Mouse (Mus musculus): ENCODE data around the gene Tbc1d30. TPM values are rescaled to one million over a fixed set of nuclear protein-coding genes. Genes with fewer than 3 reads are reported as not detected.

Tbc1d30 gene
- polyA plus RNA-seq, 1 experiment: not detected

DNA sequence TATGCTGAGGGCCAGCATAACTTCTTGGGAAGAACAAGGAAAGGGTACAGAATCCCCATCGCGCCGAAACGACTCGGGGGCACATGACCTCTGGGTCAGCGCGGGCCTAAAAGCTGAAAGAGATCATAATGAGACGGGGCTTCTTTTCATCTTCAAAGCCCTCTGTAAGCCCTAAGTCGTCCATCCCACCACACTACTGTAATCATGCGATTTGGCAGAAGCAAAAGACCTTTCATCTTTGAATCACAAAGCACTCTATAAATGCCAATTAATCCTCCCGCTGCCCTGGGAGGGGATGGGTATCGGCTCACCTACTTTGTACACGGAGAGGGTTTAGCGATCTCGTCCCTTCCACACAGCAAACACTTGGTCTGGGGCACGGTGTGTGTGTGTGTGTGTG lies 112.5 kb downstream of the Tbc1d30 start:
- H3K4me1 ChIP-seq (ENCODE audit: control insufficient read depth, insufficient read depth, low read length): 0 out of 2 replicates have a peak, but pooled peaks cover 2% of the 10 kb centered on the region
- 49% methylated on average over 16 of the region's 16 CpGs for WGBS
- H3K27ac ChIP-seq (ENCODE audit: insufficient read depth, low read depth, low read length): no peak overlapping the region
- TF ChIP-seq CTCF (IDR thresholded peaks at IDR 0.05; ENCODE audit: insufficient read depth, low read depth, low read length) (no peak), POLR2A (IDR thresholded peaks at IDR 0.05; ENCODE audit: insufficient read depth, low read depth, low read length) (no peak)
- no peak overlapping the region for H3K4me3 ChIP-seq (ENCODE audit: insufficient read depth, low read depth, low read length)

DNA sequence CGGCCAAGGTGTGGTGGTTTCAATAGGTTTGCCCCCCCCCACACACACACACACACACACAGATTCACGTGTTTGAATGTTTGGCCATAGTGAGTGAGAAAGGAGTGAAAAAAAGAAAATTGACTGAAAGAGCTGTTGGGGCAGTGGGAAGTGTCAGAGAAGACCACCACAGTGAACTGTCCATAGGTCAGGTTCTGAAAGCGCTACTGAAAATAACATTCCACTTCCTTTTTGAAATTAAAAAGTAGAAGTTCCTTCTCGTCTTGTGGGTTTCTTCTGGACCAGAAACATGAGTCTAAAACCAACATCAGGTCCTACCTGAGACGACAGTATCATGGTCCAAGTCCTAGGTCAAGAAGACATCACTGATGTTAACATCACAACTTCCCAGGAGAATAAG lies 113.7 kb downstream of the Tbc1d30 start:
- Histone ChIP-seq H3K4me3 (ENCODE audit: insufficient read depth, low read depth, low read length) (no peak overlapping the region), H3K27ac (ENCODE audit: insufficient read depth, low read depth, low read length) (no peak overlapping the region), H3K4me1 (ENCODE audit: control insufficient read depth, insufficient read depth, low read length) (0 out of 2 replicates have a peak, but pooled peaks cover 2% of the 10 kb centered on the region)
- WGBS: 95% methylated on average over 5 of the region's 5 CpGs
- no peak for TF ChIP-seq POLR2A (IDR thresholded peaks at IDR 0.05; ENCODE audit: insufficient read depth, low read depth, low read length)
- no peak for TF ChIP-seq CTCF (IDR thresholded peaks at IDR 0.05; ENCODE audit: insufficient read depth, low read depth, low read length)

DNA sequence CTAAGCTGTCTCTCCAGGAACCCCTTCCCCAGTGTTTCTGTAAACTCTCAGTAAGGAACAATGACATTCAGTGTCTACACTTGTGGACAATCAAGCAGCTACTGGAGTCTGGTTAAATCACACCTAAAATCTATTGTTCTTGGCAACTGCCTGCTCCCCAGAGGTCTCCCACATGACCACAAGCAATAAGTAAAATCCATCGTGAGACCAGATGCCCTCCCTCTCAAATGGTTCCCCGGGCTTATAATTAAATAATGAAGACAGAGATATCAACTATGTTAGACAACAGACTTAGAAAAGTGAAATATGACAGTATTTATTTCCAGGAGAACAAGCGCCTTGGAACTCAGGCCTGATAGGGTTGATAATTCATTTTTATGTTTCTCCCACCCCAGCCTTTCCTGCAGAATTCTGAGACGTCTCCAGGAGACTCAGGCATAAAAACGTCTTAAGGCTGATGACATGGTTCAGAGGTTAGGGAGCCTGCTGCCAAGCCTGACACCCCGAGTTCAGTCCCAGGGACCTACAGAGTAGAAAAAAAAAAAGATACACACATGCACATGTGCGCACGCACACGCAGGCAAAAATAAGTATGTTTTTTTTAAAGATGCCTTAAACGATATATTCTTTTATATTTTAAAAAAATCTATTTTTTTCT lies 115.8 kb downstream of the Tbc1d30 start:
- Histone ChIP-seq H3K4me3 (ENCODE audit: insufficient read depth, low read depth, low read length) (no peak overlapping the region), H3K4me1 (ENCODE audit: control insufficient read depth, insufficient read depth, low read length) (0 out of 2 replicates have a peak, but pooled peaks cover 2% of the 10 kb centered on the region), H3K27ac (ENCODE audit: insufficient read depth, low read depth, low read length) (no peak overlapping the region)
- TF ChIP-seq POLR2A (IDR thresholded peaks at IDR 0.05; ENCODE audit: insufficient read depth, low read depth, low read length): no peak
- no peak for TF ChIP-seq CTCF (IDR thresholded peaks at IDR 0.05; ENCODE audit: insufficient read depth, low read depth, low read length)
- 82% methylated on average over 10 of the region's 10 CpGs for WGBS

- H3K4me1 ChIP-seq (ENCODE audit: control insufficient read depth, insufficient read depth, low read length): 0 out of 2 replicates have a peak, but pooled peaks cover 2% of the 10 kb centered on the region
- no peak overlapping the region for H3K27ac ChIP-seq (ENCODE audit: insufficient read depth, low read depth, low read length)
- 85% methylated on average over 3 of the region's 3 CpGs for WGBS
- H3K4me3 ChIP-seq (ENCODE audit: insufficient read depth, low read depth, low read length): no peak overlapping the region
- no peak for TF ChIP-seq CTCF (IDR thresholded peaks at IDR 0.05; ENCODE audit: insufficient read depth, low read depth, low read length)
- TF ChIP-seq POLR2A (IDR thresholded peaks at IDR 0.05; ENCODE audit: insufficient read depth, low read depth, low read length): no peak
Measured at GRCm38 (mm10) chr10:121234476-121234875, 116.6 kb downstream of the Tbc1d30 start.

GRCm38 (mm10) chr10:121228422-121228953 lies 122.6 kb downstream of the Tbc1d30 start:
- TF ChIP-seq POLR2A (IDR thresholded peaks at IDR 0.05; ENCODE audit: insufficient read depth, low read depth, low read length): no peak
- no peak for TF ChIP-seq CTCF (IDR thresholded peaks at IDR 0.05; ENCODE audit: insufficient read depth, low read depth, low read length)
- Histone ChIP-seq H3K4me1 (ENCODE audit: control insufficient read depth, insufficient read depth, low read length) (no peaks in the 10 kb centered on the region), H3K27ac (ENCODE audit: insufficient read depth, low read depth, low read length) (no peak overlapping the region), H3K4me3 (ENCODE audit: insufficient read depth, low read depth, low read length) (no peak overlapping the region)
- WGBS: 89% methylated on average over 15 of the region's 15 CpGs

DNA sequence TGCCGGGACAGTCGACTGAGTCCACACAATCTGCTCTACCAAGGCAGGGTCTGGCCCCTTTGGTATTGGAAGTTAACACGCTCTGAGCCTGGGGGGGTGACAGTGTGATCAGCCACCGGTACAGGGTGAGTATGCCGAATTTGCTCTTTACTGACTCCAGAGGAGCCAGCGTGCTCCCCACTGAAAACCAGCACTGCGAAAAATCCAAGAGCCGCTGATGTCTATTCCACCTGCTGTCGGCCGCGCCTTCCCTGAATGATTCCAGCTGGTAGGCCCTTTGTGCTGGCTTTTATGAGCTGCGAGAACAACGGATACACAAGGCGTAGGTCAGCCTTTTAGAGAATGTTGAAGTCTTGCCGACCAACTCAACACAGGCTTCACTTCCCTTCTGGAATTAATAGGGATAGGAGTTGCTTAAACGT lies 123.1 kb downstream of the Tbc1d30 start:
- H3K4me3 ChIP-seq (ENCODE audit: insufficient read depth, low read depth, low read length): no peak overlapping the region
- H3K4me1 ChIP-seq (ENCODE audit: control insufficient read depth, insufficient read depth, low read length): no peaks in the 10 kb centered on the region
- 72% methylated on average over 16 of the region's 16 CpGs for WGBS
- no peak overlapping the region for H3K27ac ChIP-seq (ENCODE audit: insufficient read depth, low read depth, low read length)
- TF ChIP-seq POLR2A (IDR thresholded peaks at IDR 0.05; ENCODE audit: insufficient read depth, low read depth, low read length): no peak

- Histone ChIP-seq H3K27ac (ENCODE audit: insufficient read depth, low read depth, low read length) (no peak overlapping the region), H3K4me3 (ENCODE audit: insufficient read depth, low read depth, low read length) (no peak overlapping the region), H3K4me1 (ENCODE audit: control insufficient read depth, insufficient read depth, low read length) (no peaks in the 10 kb centered on the region)
- WGBS: 82% methylated on average over 5 of the region's 5 CpGs
- TF ChIP-seq POLR2A (IDR thresholded peaks at IDR 0.05; ENCODE audit: insufficient read depth, low read depth, low read length): no peak
- no peak for TF ChIP-seq CTCF (IDR thresholded peaks at IDR 0.05; ENCODE audit: insufficient read depth, low read depth, low read length)
Measured at GRCm38 (mm10) chr10:121227403-121227802, 123.7 kb downstream of the Tbc1d30 start.

DNA sequence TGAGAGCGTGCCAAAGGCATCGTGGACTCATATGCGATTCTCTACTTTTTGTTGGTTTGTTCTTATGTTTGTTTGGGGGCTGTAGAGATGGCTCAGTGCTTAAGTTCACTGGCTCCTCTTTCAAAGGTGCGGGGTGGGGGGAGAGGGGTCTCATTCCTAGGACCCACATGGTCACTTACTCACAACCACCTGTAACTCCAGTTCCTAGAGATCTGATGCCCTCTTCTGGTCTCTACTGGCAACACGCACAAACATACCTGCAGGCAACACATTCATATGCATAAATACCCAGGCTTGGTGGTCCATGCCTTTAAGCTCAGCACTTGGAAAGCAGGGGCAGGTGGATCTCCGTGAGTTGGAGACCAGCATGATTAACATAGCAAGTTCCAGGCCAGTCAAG lies 125.4 kb downstream of the Tbc1d30 start:
- no peak overlapping the region for H3K4me3 ChIP-seq (ENCODE audit: insufficient read depth, low read depth, low read length)
- WGBS: 76% methylated on average over 6 of the region's 6 CpGs

GRCm38 (mm10) chr10:121222881-121223280 lies 128.2 kb downstream of the Tbc1d30 start:
- WGBS: 78% methylated on average over 4 of the region's 4 CpGs
- Histone ChIP-seq H3K27ac (ENCODE audit: insufficient read depth, low read depth, low read length) (no peak overlapping the region), H3K4me1 (ENCODE audit: control insufficient read depth, insufficient read depth, low read length) (no peaks in the 10 kb centered on the region), H3K4me3 (ENCODE audit: insufficient read depth, low read depth, low read length) (no peak overlapping the region)
- TF ChIP-seq POLR2A (IDR thresholded peaks at IDR 0.05; ENCODE audit: insufficient read depth, low read depth, low read length) (no peak), CTCF (IDR thresholded peaks at IDR 0.05; ENCODE audit: insufficient read depth, low read depth, low read length) (no peak)

More for the DNA sequence above, 125.4 kb downstream of the Tbc1d30 start:
- Histone ChIP-seq H3K27ac (ENCODE audit: insufficient read depth, low read depth, low read length) (no peak overlapping the region), H3K4me1 (ENCODE audit: control insufficient read depth, insufficient read depth, low read length) (no peaks in the 10 kb centered on the region)
- TF ChIP-seq POLR2A (IDR thresholded peaks at IDR 0.05; ENCODE audit: insufficient read depth, low read depth, low read length): no peak
- no peak for TF ChIP-seq CTCF (IDR thresholded peaks at IDR 0.05; ENCODE audit: insufficient read depth, low read depth, low read length)

All from olfactory bulb, adult 2 months (tissue).